Mouse (Mus musculus): ENCODE results near the gene Ddhd1. TPM values are rescaled to one million over a fixed set of nuclear protein-coding genes. Genes with fewer than 3 reads are reported as not detected.
"Not testable (repeated sequence)": the region's sequence is repeated elsewhere in the genome, so short reads cannot be mapped to it uniquely, and the experiment has no call there.

Gene Ddhd1
- total and polyA plus RNA-seq, 3 experiments: 6.5 to 9.7 (median 8.8) TPM

GRCm38 (mm10) chr14:45588403-45588802 is 69.5 kb downstream of the Ddhd1 start:
- intact Hi-C loops (cut with DNase I): no loop called here
- Histone ChIP-seq H3K79me2 (replicated peaks; ENCODE audit: control insufficient read depth, insufficient read depth, low read length) (no peaks in the 10 kb centered on the region), H3K4me1 (ENCODE audit: control insufficient read depth, insufficient read depth, low read length) (no peaks in the 10 kb centered on the region), H3K4me3 (no peak overlapping the region), H3K9ac (ENCODE audit: low read depth, low read length) (no peak overlapping the region), H3K27me3 (ENCODE audit: control insufficient read depth, insufficient read depth, low read length) (no peaks in the 10 kb centered on the region), H3K36me3 (ENCODE audit: control insufficient read depth, insufficient read depth, low read length) (no peaks in the 10 kb centered on the region), H3K27ac (no peak overlapping the region)
- no peak for DNase-seq
- 56% methylated on average over 7 of the region's 7 CpGs for WGBS
- no peak for TF ChIP-seq POLR2A (IDR thresholded peaks at IDR 0.05; ENCODE audit: insufficient read depth, low read depth, low read length)
- TF ChIP-seq CTCF (IDR thresholded peaks at IDR 0.05): no peak
- no peak for TF ChIP-seq EP300 (IDR thresholded peaks at IDR 0.05; ENCODE audit: insufficient read depth, low read depth, low read length)

GRCm38 (mm10) chr14:45587536-45587935 is 70.4 kb downstream of the Ddhd1 start:
- 67% methylated on average over 6 of the region's 6 CpGs for WGBS
- intact Hi-C loops (cut with DNase I): no loop called here
- Histone ChIP-seq H3K79me2 (replicated peaks; ENCODE audit: control insufficient read depth, insufficient read depth, low read length) (no peaks in the 10 kb centered on the region), H3K27me3 (ENCODE audit: control insufficient read depth, insufficient read depth, low read length) (no peaks in the 10 kb centered on the region), H3K4me1 (ENCODE audit: control insufficient read depth, insufficient read depth, low read length) (no peaks in the 10 kb centered on the region), H3K9ac (ENCODE audit: low read depth, low read length) (no peak overlapping the region), H3K4me3 (no peak overlapping the region), H3K36me3 (ENCODE audit: control insufficient read depth, insufficient read depth, low read length) (no peaks in the 10 kb centered on the region), H3K27ac (no peak overlapping the region)
- TF ChIP-seq POLR2A (IDR thresholded peaks at IDR 0.05; ENCODE audit: insufficient read depth, low read depth, low read length) (no peak), CTCF (IDR thresholded peaks at IDR 0.05) (no peak), EP300 (IDR thresholded peaks at IDR 0.05; ENCODE audit: insufficient read depth, low read depth, low read length) (no peak)
- DNase-seq: no peak

DNA sequence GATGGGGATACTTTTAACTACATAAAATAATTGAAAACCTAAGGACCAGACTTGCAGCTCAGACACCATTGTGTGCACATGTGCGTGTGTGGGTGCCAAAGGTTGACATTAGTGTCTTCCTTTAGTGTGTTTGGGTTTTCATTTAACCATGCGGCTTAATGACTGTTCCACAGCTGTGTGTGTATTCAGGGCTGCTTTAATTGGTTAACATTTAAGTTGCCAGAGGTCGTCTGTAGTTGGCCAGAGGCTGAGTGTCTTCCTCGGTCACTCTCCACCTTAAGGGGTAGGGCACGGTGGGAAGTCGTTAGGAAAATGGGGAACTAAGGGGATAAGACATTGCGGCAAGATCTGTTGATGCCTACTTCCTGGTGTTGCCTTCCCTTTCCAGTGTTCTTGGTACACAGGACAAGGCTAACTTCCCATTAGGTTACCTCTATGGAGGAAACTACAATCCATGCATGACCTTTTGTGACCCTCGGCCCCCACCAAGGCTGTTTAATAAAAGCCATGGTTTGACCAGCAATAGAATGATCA is 74.4 kb downstream of the Ddhd1 start:
- Histone ChIP-seq H3K9ac (ENCODE audit: low read depth, low read length) (no peak overlapping the region), H3K4me3 (no peak overlapping the region), H3K4me1 (ENCODE audit: control insufficient read depth, insufficient read depth, low read length) (no peaks in the 10 kb centered on the region), H3K27me3 (ENCODE audit: control insufficient read depth, insufficient read depth, low read length) (no peaks in the 10 kb centered on the region), H3K27ac (no peak overlapping the region), H3K36me3 (ENCODE audit: control insufficient read depth, insufficient read depth, low read length) (no peaks in the 10 kb centered on the region), H3K79me2 (replicated peaks; ENCODE audit: control insufficient read depth, insufficient read depth, low read length) (no peaks in the 10 kb centered on the region)
- WGBS: 67% methylated on average over 8 of the region's 8 CpGs
- intact Hi-C loops (cut with DNase I): no loop called here
- no peak for DNase-seq
- no peak for TF ChIP-seq CTCF (IDR thresholded peaks at IDR 0.05)
- no peak for TF ChIP-seq POLR2A (IDR thresholded peaks at IDR 0.05; ENCODE audit: insufficient read depth, low read depth, low read length)
- no peak for TF ChIP-seq EP300 (IDR thresholded peaks at IDR 0.05; ENCODE audit: insufficient read depth, low read depth, low read length)

- H3K79me2 ChIP-seq (replicated peaks; ENCODE audit: control insufficient read depth, insufficient read depth, low read length); H3K36me3 ChIP-seq (ENCODE audit: control insufficient read depth, insufficient read depth, low read length); H3K27ac ChIP-seq; H3K27me3 ChIP-seq (ENCODE audit: control insufficient read depth, insufficient read depth, low read length); H3K9ac ChIP-seq (ENCODE audit: low read depth, low read length); H3K4me1 ChIP-seq (ENCODE audit: control insufficient read depth, insufficient read depth, low read length); H3K4me3 ChIP-seq; intact Hi-C loops (cut with DNase I); DNase-seq: not testable (repeated sequence)
- WGBS: 92% methylated on average over 3 of the region's 3 CpGs
Measured at GRCm38 (mm10) chr14:45580923-45581827, 76.8 kb downstream of the Ddhd1 start.

- no peaks in the 10 kb centered on the region for H3K27me3 ChIP-seq (ENCODE audit: control insufficient read depth, insufficient read depth, low read length)
- peak; percentile 45 to 76 for DNase-seq
- WGBS: 31% methylated on average over 33 of the region's 33 CpGs
- intact Hi-C loops (cut with DNase I): loop anchor here (2.0 to 10.0 kb wide), 2 partner anchors 124 to 208 kb away; no protein-coding TSS in a partner anchor
- H3K36me3 ChIP-seq (ENCODE audit: control insufficient read depth, insufficient read depth, low read length): no peaks in the 10 kb centered on the region
- TF ChIP-seq CTCF (IDR thresholded peaks at IDR 0.05): peak; percentile 80
- TF ChIP-seq POLR2A (IDR thresholded peaks at IDR 0.05; ENCODE audit: insufficient read depth, low read depth, low read length): no peak
- no peaks in the 10 kb centered on the region for H3K79me2 ChIP-seq (replicated peaks; ENCODE audit: control insufficient read depth, insufficient read depth, low read length)
- H3K4me3 ChIP-seq: no peak overlapping the region
- H3K4me1 ChIP-seq (ENCODE audit: control insufficient read depth, insufficient read depth, low read length): peaks cover 6% of the 10 kb centered on the region; the same call in 1 of the 2 replicates
- H3K9ac ChIP-seq (ENCODE audit: low read depth, low read length): peak overlapping the region; percentile 55
- H3K27ac ChIP-seq: peak overlapping the region; percentile 52
Measured at GRCm38 (mm10) chr14:45566066-45566937, 91.6 kb downstream of the Ddhd1 start.
